Mouse (Mus musculus) MEL (cell line): Measurements from ENCODE around the gene Kalrn. TPM values are rescaled to one million over a fixed set of nuclear protein-coding genes. Genes with fewer than 3 reads are reported as not detected.

Source experiments
- DNase-seq: peaks from one replicate; pipeline ENCODE4 v3.0.0; 2011; ENCODE audit warnings: low read depth, low spot score
- H3K27ac ChIP-seq: 2 replicates; pipeline ENCODE4 v1.5.1; 2012; ENCODE audit warnings: low read depth, mild to moderate bottlenecking, control low read depth, low read length, moderate library complexity; ENCODE audit not compliant: control insufficient read depth
- H3K27me3 ChIP-seq, 2 experiments: fragments of 150-350 bp in 1 of 2; sonication (generic) in 1 of 2; 2 replicates each; pipeline ENCODE4 v1.6.1; 2012; ENCODE audit warnings: low read length in 2 of 2, mild to moderate bottlenecking in 2 of 2, improper control_type of control experiment in 1 of 2, moderate library complexity in 1 of 2; ENCODE audit not compliant: insufficient read depth in 2 of 2, control insufficient read depth in 1 of 2
- H3K36me3 ChIP-seq, 2 experiments: 2 replicates each; pipeline ENCODE4 v1.6.1; 2012 to 2014; ENCODE audit warnings: low read length in 2 of 2, improper control_type of control experiment in 1 of 2, inconsistent platforms in 1 of 2, mild to moderate bottlenecking in 1 of 2; ENCODE audit not compliant: insufficient read depth in 2 of 2, control insufficient read depth in 1 of 2
- H3K4me1 ChIP-seq, 2 experiments: fragments of 150-350 bp in 1 of 2; sonication (generic) in 1 of 2; 2 replicates each; pipeline ENCODE4 v1.6.1; 2012; ENCODE audit warnings: low read length in 2 of 2, improper control_type of control experiment in 1 of 2, mild to moderate bottlenecking in 1 of 2; ENCODE audit not compliant: insufficient read depth in 2 of 2, control insufficient read depth in 1 of 2
- H3K4me3 ChIP-seq, 2 experiments: fragments of 150-350 bp in 1 of 2; sonication (generic) in 1 of 2; 2 replicates each; pipeline ENCODE4 v1.5.1; 2012; ENCODE audit warnings: low read depth in 2 of 2, low read length in 2 of 2, mild to moderate bottlenecking in 2 of 2, moderate library complexity in 2 of 2, control low read depth in 1 of 2, improper control_type of control experiment in 1 of 2; ENCODE audit not compliant: control insufficient read depth in 1 of 2, insufficient read depth in 1 of 2
- H3K79me2 ChIP-seq: 2 replicates; pipeline ENCODE4 v1.6.1; 2012; ENCODE audit warnings: mild to moderate bottlenecking, low read length, moderate library complexity; ENCODE audit not compliant: control insufficient read depth, poor library complexity, insufficient read depth
- H3K9ac ChIP-seq: 2 replicates; pipeline ENCODE4 v1.6.1; 2012; ENCODE audit warnings: low read depth, mild to moderate bottlenecking, control low read depth, low read length, moderate library complexity; ENCODE audit not compliant: control insufficient read depth, poor library complexity, severe bottlenecking
- H3K9me3 ChIP-seq: fragments of 150-350 bp; sonication (generic); replicated peaks from 2 replicates; pipeline ENCODE4 v1.6.1; 2012; ENCODE audit warnings: mild to moderate bottlenecking, low read length, improper control_type of control experiment, moderate library complexity; ENCODE audit not compliant: insufficient read depth
- BHLHE40 ChIP-seq: IDR thresholded peaks from 2 replicates; pipeline ENCODE4 v1.6.1; 2012; ENCODE audit warnings: low read depth, mild to moderate bottlenecking, inconsistent platforms, low read length, improper control_type of control experiment, borderline replicate concordance
- CHD2 ChIP-seq: IDR thresholded peaks from 2 replicates; pipeline ENCODE4 v1.6.1; 2011; ENCODE audit warnings: low read length, improper control_type of control experiment
- ELF1 ChIP-seq: IDR thresholded peaks from 2 replicates; pipeline ENCODE4 v1.6.1; 2014; ENCODE audit warnings: low read depth, mild to moderate bottlenecking, inconsistent platforms, low read length, improper control_type of control experiment, moderate library complexity
- EP300 ChIP-seq, 2 experiments: IDR thresholded peaks; 2 replicates each; pipeline ENCODE4 v1.6.1; 2011; ENCODE audit warnings: improper control_type of control experiment in 2 of 2, low read length in 2 of 2, low read depth in 1 of 2, mild to moderate bottlenecking in 1 of 2
- GABPA ChIP-seq: IDR thresholded peaks from 2 replicates; pipeline ENCODE4 v1.6.1; 2012; ENCODE audit warnings: low read depth, mild to moderate bottlenecking, inconsistent platforms, low read length, improper control_type of control experiment, moderate library complexity
- GATA1 ChIP-seq: IDR thresholded peaks from 2 replicates; pipeline ENCODE4 v1.6.1; 2011; ENCODE audit warnings: low read depth, low read length, improper control_type of control experiment
- HCFC1 ChIP-seq: IDR thresholded peaks from 2 replicates; pipeline ENCODE4 v1.6.1; 2012; ENCODE audit warnings: low read depth, mild to moderate bottlenecking, inconsistent platforms, low read length, improper control_type of control experiment, moderate library complexity
- MAZ ChIP-seq: IDR thresholded peaks from 2 replicates; pipeline ENCODE4 v1.6.1; 2012; ENCODE audit warnings: low read depth, mild to moderate bottlenecking, inconsistent platforms, low read length, improper control_type of control experiment
- MXI1 ChIP-seq: IDR thresholded peaks from 2 replicates; pipeline ENCODE4 v1.6.1; 2011; ENCODE audit warnings: mild to moderate bottlenecking, low read depth, low read length, improper control_type of control experiment
- MYC ChIP-seq: IDR thresholded peaks from 2 replicates; pipeline ENCODE4 v1.6.1; 2011; ENCODE audit warnings: low read depth, mild to moderate bottlenecking, low read length, improper control_type of control experiment, moderate library complexity
- NELFE ChIP-seq: IDR thresholded peaks from 2 replicates; pipeline ENCODE4 v1.6.1; 2011; ENCODE audit warnings: low read depth, low read length, improper control_type of control experiment
- NRF1 ChIP-seq: IDR thresholded peaks from 2 replicates; pipeline ENCODE4 v1.6.1; 2014; ENCODE audit warnings: low read depth, mild to moderate bottlenecking, inconsistent platforms, low read length, improper control_type of control experiment, moderate library complexity; ENCODE audit not compliant: poor library complexity, insufficient read depth, severe bottlenecking
- RAD21 ChIP-seq: IDR thresholded peaks from 2 replicates; pipeline ENCODE4 v1.6.1; 2011; ENCODE audit warnings: mild to moderate bottlenecking, low read depth, low read length, improper control_type of control experiment
- SMC3 ChIP-seq: IDR thresholded peaks from 2 replicates; pipeline ENCODE4 v1.6.1; 2011; ENCODE audit warnings: low read depth, low read length, improper control_type of control experiment
- TBP ChIP-seq: IDR thresholded peaks from 2 replicates; pipeline ENCODE4 v1.8.0; 2011; ENCODE audit warnings: low read depth, low read length, improper control_type of control experiment
- UBTF ChIP-seq: IDR thresholded peaks from 2 replicates; pipeline ENCODE4 v1.6.1; 2012; ENCODE audit warnings: low read depth, mild to moderate bottlenecking, inconsistent platforms, low read length, improper control_type of control experiment, moderate library complexity, borderline replicate concordance; ENCODE audit not compliant: insufficient read depth
- USF2 ChIP-seq, 2 experiments: IDR thresholded peaks; 2 replicates each; pipeline ENCODE4 v1.6.1; 2011 to 2012; ENCODE audit warnings: improper control_type of control experiment in 2 of 2, low read length in 2 of 2, borderline replicate concordance in 1 of 2, inconsistent platforms in 1 of 2, low read depth in 1 of 2, mild to moderate bottlenecking in 1 of 2; ENCODE audit not compliant: insufficient read depth in 1 of 2
- ZKSCAN1 ChIP-seq: IDR thresholded peaks from 2 replicates; pipeline ENCODE4 v1.6.1; 2012; ENCODE audit warnings: low read depth, mild to moderate bottlenecking, inconsistent platforms, low read length, improper control_type of control experiment, moderate library complexity
- ZMIZ1 ChIP-seq: IDR thresholded peaks from 2 replicates; pipeline ENCODE4 v1.6.1; 2012; ENCODE audit warnings: low read depth, mild to moderate bottlenecking, inconsistent platforms, low read length, improper control_type of control experiment, moderate library complexity
- polyA plus RNA-seq, 2 experiments: library from polyadenylated mRNA; stranded (reverse) in 1 of 2; unstranded in 1 of 2; fragments of >175 nt in 1 of 2; fragments of >200 nt in 1 of 2; gene quantifications; 2 replicates each; pipeline versions ENCODE4 v1.2.1 to v1.2.4; 2012; ENCODE audit warnings: low replicate concordance in 2 of 2, low read depth in 1 of 2; ENCODE audit not compliant: insufficient read length in 2 of 2, insufficient read depth in 1 of 2, missing spikeins in 1 of 2
- total RNA-seq: library from RNA; depleted of rRNA; stranded (reverse); fragments of 300-350 nt; gene quantifications from 2 replicates; pipeline ENCODE4 v1.2.3, GENCODE M21; 2012

Gene Kalrn
- total and polyA plus RNA-seq, 3 experiments: 10.4 to 11.8 TPM; not detected in 1

DNA sequence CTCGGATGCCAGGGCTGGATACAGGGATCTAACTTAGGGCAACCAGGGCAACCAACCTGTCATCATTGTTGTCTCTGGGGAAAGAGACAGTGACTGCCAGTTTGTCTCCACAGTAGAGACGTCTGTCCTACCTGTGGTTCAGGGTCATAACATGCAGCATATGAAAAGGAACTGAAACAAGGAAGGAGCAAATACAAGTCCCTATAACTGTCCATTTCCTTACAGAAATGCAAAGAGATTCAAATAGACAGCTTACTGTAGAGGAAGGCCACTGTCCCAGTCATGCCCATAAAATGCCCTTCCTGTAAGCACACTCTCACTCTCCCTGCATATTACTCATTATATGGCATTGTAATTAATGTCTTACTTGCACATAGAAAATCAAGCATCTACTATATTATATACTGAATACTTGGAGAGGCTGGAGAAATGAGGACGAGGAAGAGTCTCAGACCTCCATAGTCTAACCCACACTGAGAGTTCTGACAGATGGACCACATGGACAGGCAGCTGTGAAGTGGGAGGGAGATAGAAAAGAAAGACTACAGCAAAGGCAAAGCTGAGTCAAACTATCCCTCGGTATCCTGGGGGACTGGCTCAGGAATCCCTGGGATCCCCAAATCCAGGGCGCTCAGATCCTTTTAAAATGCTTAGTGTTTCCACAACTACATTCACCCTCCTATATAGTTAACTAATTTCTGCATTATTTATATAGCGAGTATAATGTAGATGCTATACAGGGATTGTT lies 530.1 kb downstream of the Kalrn start:
- H3K9ac ChIP-seq: no peak overlapping the region
- H3K36me3 ChIP-seq: peaks cover 0 to 36% of the 10 kb centered on the region in 2 experiments; a peak in 2 of 4 replicates
- no peaks in the 10 kb centered on the region for H3K79me2 ChIP-seq
- H3K9me3 ChIP-seq: no peaks in the 10 kb centered on the region
- no peak for TF ChIP-seq USF2 (IDR thresholded peaks at IDR 0.05; ENCODE audit: borderline replicate concordance in 1 of 2, insufficient read depth in 1 of 2, low read depth in 1 of 2, low read length in 2 of 2)
- no peak for TF ChIP-seq EP300 (IDR thresholded peaks at IDR 0.05; ENCODE audit: low read depth in 1 of 2, low read length in 2 of 2)
- TF ChIP-seq GATA1: no peak
- no peak for TF ChIP-seq MYC
- TF ChIP-seq MAZ: no peak
- no peak for TF ChIP-seq NELFE
- TF ChIP-seq ZMIZ1: no peak
- no peak for TF ChIP-seq ELF1
- TF ChIP-seq CHD2: no peak
- TF ChIP-seq BHLHE40: no peak
- TF ChIP-seq GABPA: no peak
- TF ChIP-seq MXI1: no peak
- no peak for TF ChIP-seq HCFC1
- no peak for TF ChIP-seq NRF1
- TF ChIP-seq ZKSCAN1: no peak
- TF ChIP-seq RAD21: no peak
- no peak for TF ChIP-seq TBP
- TF ChIP-seq UBTF: no peak
- no peak for DNase-seq
- H3K27me3 ChIP-seq: no peaks in the 10 kb centered on the region
- H3K4me3 ChIP-seq: no peak overlapping the region
- H3K27ac ChIP-seq: no peak overlapping the region
- H3K4me1 ChIP-seq: peaks cover 25 to 45% of the 10 kb centered on the region in 2 experiments

DNA sequence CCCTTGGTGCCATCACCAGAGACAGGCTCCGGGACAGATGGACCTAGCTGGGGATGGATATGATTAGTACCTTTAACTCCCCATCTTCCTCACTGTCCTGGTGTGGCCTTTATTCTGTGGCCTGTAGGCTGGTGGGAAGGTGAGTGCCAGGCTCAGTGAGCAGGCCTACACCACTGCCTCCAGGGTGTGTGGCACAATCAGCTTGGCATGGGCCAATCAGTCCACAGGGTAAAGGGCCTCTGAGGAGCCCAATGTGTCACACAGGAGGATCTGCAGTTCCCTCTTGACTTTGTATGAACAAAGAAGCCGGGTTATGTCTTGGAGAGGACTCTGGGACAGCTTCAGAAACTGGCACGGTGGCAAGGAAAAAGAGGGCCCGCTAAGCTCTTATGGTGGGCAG lies 530.7 kb downstream of the Kalrn start:
- H3K27me3 ChIP-seq: no peaks in the 10 kb centered on the region
- no peak for DNase-seq
- H3K79me2 ChIP-seq: no peaks in the 10 kb centered on the region
- no peak overlapping the region for H3K27ac ChIP-seq
- no peak overlapping the region for H3K4me3 ChIP-seq
- H3K36me3 ChIP-seq: peaks cover 0 to 32% of the 10 kb centered on the region in 2 experiments; a peak in 2 of 4 replicates
- peaks cover 22 to 46% of the 10 kb centered on the region in 2 experiments for H3K4me1 ChIP-seq
- no peak overlapping the region for H3K9ac ChIP-seq
- H3K9me3 ChIP-seq: no peaks in the 10 kb centered on the region
- TF ChIP-seq USF2 (IDR thresholded peaks at IDR 0.05; ENCODE audit: borderline replicate concordance in 1 of 2, insufficient read depth in 1 of 2, low read depth in 1 of 2, low read length in 2 of 2) (no peak), BHLHE40 (no peak), MYC (no peak), TBP (no peak), GATA1 (no peak), SMC3 (no peak)
- TF ChIP-seq, all 39 proteins: peak for 0
